Mouse (Mus musculus): Measurements from ENCODE around the gene Exoc3l2.

The Exoc3l2 gene

GRCm38 (mm10) chr7:19456628-19457027 lies 6.5 kb upstream of the Exoc3l2 start:
- no peak for DNase-seq (ENCODE audit: low read depth)

GRCm38 (mm10) chr7:19457414-19458071 lies 5.6 kb upstream of the Exoc3l2 start:
- DNase-seq (ENCODE audit: low read depth), result no peak

- peak; percentile 78 for DNase-seq (ENCODE audit: low read depth)
These were observed 5.1 kb upstream of the Exoc3l2 start for GRCm38 (mm10) chr7:19458072-19458486.

- peak; percentile 89 for DNase-seq (ENCODE audit: low read depth)
These were observed 4.5 kb upstream of the Exoc3l2 start, which contains the start of gene Mark4 for GRCm38 (mm10) chr7:19458591-19459111. Gene Mark4 (minus strand): TSS chr7:19458821.

GRCm38 (mm10) chr7:19459144-19459870 lies 3.8 kb upstream of the Exoc3l2 start:
- peak; percentile 35 for DNase-seq (ENCODE audit: low read depth)

GRCm38 (mm10) chr7:19460500-19460899 lies 2.6 kb upstream of the Exoc3l2 start:
- DNase-seq (ENCODE audit: low read depth), result no peak

- DNase-seq (ENCODE audit: low read depth), result peak; percentile 85
These were observed 1.6 kb upstream of the Exoc3l2 start for GRCm38 (mm10) chr7:19461488-19461887.

- no peak for DNase-seq (ENCODE audit: low read depth)
These were observed 688 bp upstream of the Exoc3l2 start for GRCm38 (mm10) chr7:19462443-19462842.

- DNase-seq (ENCODE audit: low read depth), result no peak
These were observed 1.5 kb downstream of the Exoc3l2 start for GRCm38 (mm10) chr7:19464367-19465307.

- no peak for DNase-seq (ENCODE audit: low read depth)
These were observed 3.5 kb downstream of the Exoc3l2 start for GRCm38 (mm10) chr7:19466602-19467145.

GRCm38 (mm10) chr7:19467638-19468037 lies 4.5 kb downstream of the Exoc3l2 start:
- no peak for DNase-seq (ENCODE audit: low read depth)

- DNase-seq (ENCODE audit: low read depth), result no peak
These were observed 5.1 kb downstream of the Exoc3l2 start for GRCm38 (mm10) chr7:19468279-19468678.

- DNase-seq (ENCODE audit: low read depth), result no peak
These were observed 6.3 kb downstream of the Exoc3l2 start for GRCm38 (mm10) chr7:19469404-19469803.

GRCm38 (mm10) chr7:19470308-19470707 lies 7.2 kb downstream of the Exoc3l2 start:
- no peak for DNase-seq (ENCODE audit: low read depth)

GRCm38 (mm10) chr7:19472403-19472802 lies 9.3 kb downstream of the Exoc3l2 start:
- peak; percentile 34 for DNase-seq (ENCODE audit: low read depth)

- peak; percentile 57 for DNase-seq (ENCODE audit: low read depth)
These were observed 10.8 kb downstream of the Exoc3l2 start for GRCm38 (mm10) chr7:19473875-19474443.

GRCm38 (mm10) chr7:19477084-19477483 lies 14.0 kb downstream of the Exoc3l2 start:
- DNase-seq (ENCODE audit: low read depth), result no peak

GRCm38 (mm10) chr7:19477624-19478384 lies 14.7 kb downstream of the Exoc3l2 start:
- DNase-seq (ENCODE audit: low read depth), result no peak

GRCm38 (mm10) chr7:19483281-19483680 lies 20.1 kb downstream of the Exoc3l2 start:
- no peak for DNase-seq (ENCODE audit: low read depth)

- no peak for DNase-seq (ENCODE audit: low read depth)
These were observed 22.4 kb downstream of the Exoc3l2 start for GRCm38 (mm10) chr7:19485488-19485887.

GRCm38 (mm10) chr7:19486549-19486948 lies 23.4 kb downstream of the Exoc3l2 start:
- no peak for DNase-seq (ENCODE audit: low read depth)

All from induced T-regulatory cell, adult 2 months (primary cell).